Mouse (Mus musculus) gastrocnemius, postnatal 25 days (tissue): Measurements from ENCODE around the gene Per1. TPM values are rescaled to one million over a fixed set of nuclear protein-coding genes. Genes with fewer than 3 reads are reported as not detected.

Source experiments
- DNase-seq: peaks from one replicate; pipeline ENCODE4 v3.0.0; 2022
- total RNA-seq, 2 experiments: library from RNA; stranded (reverse); gene quantifications; 1 replicate in 1 of 2; 2 replicates in 1 of 2; pipeline ENCODE4 v1.2.3; 2021

Gene Per1
- total RNA-seq, 2 experiments from 2014 or later: 21.0 to 50.8 TPM

GRCm38 (mm10) chr11:69114621-69115020 lies 19.6 kb downstream of the Per1 start:
- no peak for DNase-seq

- DNase-seq: no peak
These were observed 21.8 kb downstream of the Per1 start for GRCm38 (mm10) chr11:69116843-69117242.

DNA sequence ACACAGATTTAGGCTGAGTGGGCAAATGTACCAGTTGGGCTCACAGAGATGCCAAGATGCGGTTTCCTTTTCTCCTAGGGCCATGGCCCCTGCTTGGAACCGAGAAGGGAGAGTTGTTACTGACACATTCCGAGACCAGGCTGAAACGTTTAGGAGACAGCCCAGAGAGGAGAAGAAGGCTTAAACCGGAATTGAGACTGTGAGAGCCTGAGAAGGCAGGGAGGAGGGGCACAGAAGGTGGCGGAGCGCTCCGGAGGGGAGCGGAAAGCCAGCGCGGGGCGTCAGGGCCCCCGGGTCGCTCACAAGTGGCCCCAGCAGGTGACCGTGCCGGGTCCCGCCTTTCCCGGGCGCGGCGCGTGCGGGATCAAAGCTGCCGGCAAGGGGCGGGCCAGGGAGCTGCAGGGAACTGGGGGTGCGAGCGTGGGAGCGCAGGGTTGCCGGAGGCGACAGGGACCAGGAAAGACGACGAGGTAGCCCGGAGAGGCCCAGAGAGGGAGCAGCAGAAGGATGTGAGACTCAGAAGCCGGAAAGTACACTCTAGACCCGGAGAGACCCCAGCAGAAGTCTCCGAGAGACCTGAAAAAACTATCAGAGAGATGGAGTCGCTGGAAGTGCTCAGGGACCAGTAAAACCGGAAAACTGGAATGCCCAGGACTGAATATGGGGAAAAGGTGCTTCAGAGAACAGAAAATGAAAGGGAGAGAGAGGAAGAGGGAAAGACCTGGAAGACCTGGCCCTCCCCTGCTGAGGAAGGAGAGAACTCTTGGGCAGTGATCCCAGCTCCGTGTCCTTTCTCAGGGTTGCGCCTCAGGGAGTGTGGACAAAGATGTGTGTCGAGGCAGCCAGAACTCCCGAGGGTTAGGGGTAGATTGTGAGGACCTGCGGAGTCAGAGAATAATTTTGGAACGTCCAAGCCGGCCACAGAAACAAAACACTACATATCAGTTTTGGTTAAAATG lies 23.0 kb downstream of the Per1 start:
- DNase-seq: peak; percentile 68

DNA sequence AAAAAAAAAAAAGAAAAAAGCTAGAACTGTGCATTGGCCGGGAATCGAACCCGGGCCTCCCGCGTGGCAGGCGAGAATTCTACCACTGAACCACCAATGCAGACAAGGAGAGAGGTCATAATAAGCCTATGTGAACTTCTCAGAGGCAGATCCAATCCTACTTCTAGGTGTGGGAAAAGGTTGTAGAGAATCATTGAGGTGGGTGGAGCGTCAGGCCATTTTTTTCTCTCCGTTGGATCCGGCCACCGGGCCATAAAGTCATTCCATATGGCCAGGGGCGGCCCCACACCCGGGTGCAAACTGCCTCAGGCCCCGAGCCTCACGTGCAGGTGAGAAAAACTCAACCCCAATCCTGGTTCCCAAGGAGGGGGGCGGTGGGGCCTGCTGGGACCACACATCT lies 23.7 kb downstream of the Per1 start:
- peak; percentile 64 for DNase-seq

DNA sequence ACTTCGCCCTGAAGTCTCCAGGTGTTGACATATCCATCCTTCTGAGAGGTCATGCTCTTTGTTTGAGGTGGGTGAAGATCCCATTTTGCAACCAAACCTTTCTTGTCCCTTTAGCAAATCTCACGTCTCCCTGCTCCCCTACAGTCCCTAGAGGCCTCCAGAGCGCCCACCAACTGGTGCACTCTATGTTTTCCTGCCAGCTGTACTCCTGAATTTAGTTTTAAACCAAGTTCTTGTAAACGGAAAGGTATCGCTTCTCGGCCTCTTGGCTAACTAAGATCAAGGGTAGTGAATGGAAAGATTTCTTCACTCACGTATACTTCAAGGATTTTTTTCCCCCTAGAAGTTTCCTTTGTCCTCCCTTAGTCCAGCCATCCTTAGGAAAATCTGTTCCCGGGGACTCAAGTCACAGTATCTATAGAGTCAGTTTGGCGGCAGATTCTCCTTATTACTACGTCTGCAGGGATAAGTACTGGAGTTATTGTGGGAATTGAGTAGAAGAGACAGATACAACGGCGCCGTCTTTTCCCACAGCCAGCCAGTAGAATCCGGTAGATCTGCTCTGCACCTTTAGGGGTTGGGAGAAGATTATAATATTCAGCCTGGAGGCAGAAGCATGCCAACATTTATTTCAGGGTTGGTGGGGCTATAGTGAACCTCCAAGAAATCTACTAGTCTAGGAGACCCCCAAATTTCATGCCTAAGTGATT lies 24.6 kb downstream of the Per1 start:
- no peak for DNase-seq

DNA sequence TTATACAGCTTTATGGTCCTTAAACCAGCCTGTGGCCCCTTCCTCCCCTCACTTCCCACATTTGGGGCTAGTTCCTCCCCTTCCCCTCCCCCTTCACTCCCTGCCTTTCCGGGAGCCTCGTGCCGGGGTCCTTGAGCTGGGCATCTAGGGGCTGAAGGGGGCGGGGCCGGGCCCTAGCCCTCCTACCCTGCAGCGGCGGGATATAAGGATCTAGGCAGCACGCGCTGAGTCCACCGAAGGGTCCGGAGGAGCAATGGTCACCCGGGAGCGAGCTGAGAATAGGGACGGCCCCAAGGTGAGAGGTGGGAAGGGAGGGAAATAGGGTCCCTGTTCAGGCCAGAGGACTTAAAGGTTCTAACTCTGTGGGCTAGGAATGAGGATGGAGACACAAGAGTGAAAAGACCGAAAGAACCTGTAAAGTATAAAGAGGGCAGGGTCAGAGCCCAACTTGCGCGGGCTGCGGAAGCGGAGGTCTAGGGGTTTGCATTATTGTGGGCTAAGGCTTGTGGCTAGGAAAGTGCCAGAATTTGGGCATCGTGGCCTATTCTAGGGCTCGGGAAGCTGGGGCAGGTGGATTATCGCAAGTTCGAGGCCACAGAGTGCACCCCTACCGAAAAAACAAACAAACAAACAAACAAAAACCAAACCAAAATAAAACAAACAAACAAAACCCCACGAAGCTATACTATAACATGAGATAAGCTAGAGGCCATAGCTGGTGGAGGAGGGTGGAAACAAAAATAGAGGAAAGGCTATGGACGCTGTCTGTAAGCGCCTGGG lies 25.4 kb downstream of the Per1 start, which contains the start of gene Hes7:
Hes7 (plus strand) TSS at position 184 of the 780 bp plus-strand sequence.
- no peak for DNase-seq

- no peak for DNase-seq
These were observed 26.2 kb downstream of the Per1 start for GRCm38 (mm10) chr11:69121001-69121740.

DNA sequence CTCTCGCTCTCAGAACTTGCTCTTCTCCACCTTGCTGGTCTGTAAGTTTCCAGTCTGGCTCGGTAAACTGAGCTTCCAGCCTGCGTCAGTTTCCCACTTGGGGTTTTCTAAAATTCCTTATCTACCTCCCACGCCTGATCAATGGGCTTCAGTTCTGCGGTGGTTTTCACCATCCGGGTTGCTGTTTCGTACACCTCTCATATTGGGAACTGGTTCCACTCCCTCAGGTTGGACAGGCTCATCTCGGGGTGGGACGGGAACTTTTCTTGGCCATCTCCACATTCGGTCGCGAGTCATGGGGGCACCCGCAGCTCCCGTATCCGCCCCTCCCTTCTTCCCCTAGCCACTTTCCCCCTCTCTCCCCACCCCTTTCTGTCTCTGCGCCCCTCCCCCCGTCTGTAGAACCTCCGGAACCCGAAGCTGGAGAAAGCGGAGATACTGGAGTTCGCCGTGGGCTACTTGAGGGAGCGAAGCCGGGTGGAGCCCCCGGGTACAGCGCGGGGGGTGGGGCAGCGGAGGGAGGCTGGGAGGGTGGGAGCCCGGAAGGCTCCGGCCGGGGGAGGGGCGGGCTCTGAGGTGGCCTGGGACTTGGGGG lies 26.8 kb downstream of the Per1 start:
- DNase-seq: no peak

DNA sequence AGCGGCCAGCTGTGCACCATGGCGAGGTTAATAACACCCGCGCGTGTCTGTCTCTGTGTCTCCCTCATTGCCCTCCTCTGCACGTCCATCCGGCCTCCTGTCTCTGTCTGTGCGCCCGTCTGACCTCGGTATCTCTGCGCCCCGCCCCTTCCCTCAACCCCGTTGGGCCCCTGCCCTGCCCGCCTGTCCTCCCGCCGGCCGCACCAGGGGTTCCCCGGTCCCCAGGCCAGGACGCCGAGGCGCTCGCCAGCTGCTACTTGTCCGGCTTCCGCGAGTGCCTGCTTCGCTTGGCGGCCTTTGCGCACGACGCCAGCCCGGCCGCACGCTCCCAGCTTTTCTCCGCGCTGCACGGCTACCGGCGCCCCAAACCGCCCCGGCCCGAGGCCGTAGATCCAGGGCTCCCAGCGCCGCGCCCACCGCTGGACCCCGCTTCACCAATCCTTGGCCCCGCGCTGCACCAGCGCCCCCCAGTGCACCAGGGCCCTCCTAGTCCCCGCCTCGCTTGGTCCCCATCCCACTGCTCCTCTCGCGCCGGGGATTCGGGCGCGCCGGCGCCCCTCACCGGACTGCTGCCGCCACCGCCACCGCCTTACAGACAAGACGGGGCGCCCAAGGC lies 27.4 kb downstream of the Per1 start, which contains the start of gene 9130213A22Rik:
9130213A22Rik (minus strand) TSS at position 254 of the 616 bp plus-strand sequence.
- DNase-seq: peak; percentile 89

DNA sequence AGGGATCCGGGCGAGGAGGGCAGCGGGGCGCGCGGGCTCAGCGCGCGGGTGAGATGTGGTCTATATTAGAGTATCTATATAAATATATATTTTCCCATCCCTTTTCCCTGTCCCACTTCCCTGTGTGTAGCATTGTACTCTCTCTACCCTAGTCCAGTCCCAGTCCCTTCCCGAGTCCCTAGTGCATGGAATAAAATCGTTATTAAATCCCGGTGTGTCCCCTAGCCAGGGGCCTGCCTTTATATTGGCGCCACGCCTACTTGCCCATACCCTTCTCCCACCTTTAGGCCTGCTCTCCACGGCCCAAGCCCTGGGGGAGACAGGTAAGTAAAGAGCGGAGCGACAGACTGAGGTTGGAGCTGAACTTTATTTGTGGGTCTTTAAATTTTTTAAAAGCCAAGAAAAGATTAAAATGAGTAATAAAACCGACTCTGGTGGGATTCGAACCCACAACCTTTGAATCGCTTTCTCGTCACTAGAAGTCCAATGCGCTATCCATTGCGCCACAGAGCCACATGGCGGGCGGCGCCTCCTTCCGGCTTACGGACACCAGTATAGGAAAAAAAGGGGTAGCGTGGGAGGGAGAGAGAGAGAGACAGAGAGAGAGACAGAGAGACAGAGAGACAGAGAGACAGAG lies 28.2 kb downstream of the Per1 start:
- DNase-seq: peak; percentile 85

- peak; percentile 86 for DNase-seq
These were observed 28.9 kb downstream of the Per1 start for GRCm38 (mm10) chr11:69123693-69124497.

DNA sequence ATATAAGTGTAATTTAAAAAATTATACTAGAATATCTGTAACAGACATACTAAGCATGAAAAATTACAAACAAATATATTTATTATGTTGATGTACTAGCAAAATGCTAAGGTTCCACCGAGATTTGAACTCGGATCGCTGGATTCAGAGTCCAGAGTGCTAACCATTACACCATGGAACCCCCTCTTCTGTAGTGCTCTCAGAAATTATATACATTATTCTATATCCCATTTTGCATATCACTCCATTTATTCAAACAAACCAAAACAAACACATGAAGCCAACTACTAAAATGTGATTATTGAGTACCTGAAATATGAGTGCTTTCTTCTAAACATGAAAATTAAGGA lies 29.5 kb downstream of the Per1 start:
- no peak for DNase-seq

DNA sequence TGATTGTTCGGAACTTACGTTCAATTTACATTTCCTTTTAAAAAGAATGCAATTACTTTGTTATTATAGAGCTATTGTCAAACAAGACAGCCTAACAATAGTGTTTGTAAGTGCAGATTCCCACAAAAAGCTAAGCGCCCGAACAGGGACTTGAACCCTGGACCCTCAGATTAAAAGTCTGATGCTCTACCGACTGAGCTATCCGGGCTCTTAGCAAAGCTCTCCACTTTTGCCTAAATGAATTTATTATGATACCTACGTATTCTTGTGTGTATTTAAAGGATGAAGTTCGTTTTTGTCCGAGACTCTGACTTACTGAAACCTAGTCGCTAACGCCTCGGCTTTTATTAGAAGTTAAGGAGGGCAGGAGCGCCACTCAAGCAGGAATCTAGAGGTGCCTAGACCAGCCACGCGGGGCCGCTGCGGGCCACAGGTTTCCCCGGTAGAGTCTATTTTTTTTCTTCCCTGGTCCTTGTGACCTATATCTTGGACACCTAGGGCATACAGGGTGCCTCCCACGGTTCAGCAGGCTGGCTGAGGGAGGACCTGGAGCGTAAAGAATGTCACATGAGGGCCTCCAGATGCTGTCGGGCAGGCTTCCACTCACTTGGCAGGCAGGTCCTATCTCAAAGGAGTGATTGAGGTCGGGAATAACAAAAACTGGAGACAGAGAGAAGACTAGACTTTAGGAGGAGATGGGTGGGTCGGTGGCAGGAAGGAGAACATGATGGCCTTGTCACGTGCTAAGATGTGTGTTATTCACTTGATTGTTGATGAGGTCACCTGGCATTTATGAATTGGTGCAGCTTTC lies 30.2 kb downstream of the Per1 start:
- peak; percentile 77 for DNase-seq

- no peak for DNase-seq
These were observed 30.7 kb downstream of the Per1 start, which contains the start of gene Aloxe3 for GRCm38 (mm10) chr11:69125852-69125918. Gene Aloxe3, plus strand, starts transcription at chr11:69125896.

DNA sequence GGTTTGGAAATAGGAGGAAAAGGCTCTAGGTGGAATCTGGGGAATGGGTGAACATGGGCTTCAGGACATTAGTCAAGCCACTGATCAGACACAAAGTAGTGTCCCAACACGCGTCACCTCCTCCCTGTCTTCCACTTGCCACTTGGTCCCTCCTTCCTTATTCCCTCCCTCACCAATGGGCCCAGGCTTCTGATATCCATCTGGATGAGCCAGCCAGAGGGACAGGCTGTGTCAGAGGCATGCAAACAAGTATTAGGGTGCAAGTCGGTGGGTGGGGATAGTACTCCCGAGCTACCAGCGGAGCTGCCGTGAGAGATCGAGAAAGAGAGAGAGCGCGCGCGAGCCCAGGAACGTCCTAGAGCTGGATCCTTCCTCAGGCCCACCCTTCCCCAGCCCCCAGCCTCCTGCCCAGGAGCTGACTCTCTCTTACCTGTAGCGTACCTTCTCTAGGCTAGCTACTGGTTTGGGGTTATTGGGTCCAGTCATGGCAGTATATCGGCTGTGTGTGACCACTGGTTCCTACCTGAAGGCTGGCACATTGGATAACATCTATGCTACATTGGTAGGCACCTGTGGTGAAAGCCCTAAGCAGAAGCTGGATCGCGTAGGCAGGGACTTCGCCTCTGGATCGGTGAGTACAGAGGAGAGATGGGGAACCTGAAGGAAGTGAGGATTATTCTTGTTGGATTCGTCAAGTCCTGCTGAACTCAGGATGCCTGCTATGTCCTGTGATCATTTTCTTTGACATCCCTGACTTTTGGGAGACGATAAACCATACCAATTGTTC lies 31.1 kb downstream of the Per1 start:
- peak; percentile 25 for DNase-seq

DNA sequence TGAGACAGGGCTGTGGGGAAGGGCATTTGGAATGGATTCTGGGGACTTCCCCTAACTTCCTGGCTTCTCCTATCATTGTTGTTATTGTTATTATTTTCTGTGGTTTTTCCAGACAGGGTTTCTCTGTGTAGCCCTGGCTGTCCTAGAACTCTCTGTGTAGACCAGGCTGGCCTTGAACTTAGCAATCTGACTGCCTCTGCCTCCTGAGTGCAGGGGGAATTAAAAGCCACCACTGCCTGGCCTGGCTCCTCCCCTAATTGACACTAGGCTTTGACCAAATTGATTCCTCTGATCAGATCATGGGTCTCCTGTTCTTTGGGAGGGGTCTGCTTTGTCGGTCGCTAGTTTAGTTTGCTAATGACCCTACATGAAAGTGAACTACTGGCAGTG lies 31.7 kb downstream of the Per1 start:
- DNase-seq: no peak

DNA sequence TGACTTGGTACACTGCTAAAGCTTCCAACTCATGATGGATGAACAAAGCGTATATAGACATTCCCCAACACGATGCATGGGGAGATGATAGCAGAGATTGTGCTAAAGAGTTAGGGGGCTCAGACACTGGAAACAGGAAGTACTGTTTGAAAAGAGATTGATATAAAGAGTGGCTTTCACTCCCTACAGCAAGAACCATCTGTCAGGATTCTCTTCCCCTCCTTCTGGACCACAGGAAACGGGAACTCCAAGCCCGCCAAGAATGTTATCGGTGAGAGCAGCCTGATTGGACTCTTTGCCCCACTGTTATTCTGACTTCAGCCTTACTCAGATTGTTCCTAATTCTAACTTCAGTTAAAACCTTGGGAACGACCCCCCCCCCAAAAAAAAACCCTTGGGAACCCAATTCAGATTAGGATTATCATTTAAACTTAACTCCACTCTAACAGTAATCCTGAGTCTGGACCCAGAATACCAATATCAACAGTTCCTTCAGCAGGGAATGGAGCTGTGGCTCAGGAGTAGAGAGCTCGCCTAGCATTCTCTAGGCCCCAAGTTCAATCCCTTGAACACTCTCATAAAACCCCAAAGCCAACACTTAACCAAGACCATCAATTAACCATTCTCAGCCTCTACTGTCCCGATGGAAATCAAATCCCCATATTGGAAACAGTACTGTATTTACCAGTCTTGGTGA lies 33.6 kb downstream of the Per1 start:
- DNase-seq: no peak

DNA sequence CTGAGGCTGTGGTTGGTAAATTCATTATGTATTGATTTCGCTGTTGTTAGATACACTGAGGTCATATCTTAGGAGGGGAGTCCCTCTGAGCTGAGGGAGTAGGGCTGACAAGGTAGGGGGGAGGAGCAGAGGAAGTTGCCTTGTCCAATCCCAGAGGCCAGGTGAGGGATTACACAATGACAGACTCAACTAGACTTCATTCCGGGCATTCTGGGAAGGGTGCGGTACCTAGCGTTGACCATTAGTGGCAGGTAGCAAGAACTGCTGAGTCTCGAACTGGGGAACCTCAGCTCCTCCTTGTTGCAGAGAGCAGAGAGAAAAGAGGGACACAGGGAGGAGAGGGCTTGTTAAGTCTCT lies 38.5 kb downstream of the Per1 start:
- no peak for DNase-seq
